Mouse (Mus musculus): ENCODE results near the gene Gp9. TPM values are rescaled to one million over a fixed set of nuclear protein-coding genes. Genes with fewer than 3 reads are reported as not detected.
A peak's percentile ranks its signal among the peaks of the same experiment; 100 is the strongest.
"Not testable (repeated sequence)": the region's sequence is repeated elsewhere in the genome, so short reads cannot be mapped to it uniquely, and the experiment has no call there.

Gene Gp9
- polyA plus RNA-seq, 1 experiment from 2014 or later, result 4.3 TPM

DNA sequence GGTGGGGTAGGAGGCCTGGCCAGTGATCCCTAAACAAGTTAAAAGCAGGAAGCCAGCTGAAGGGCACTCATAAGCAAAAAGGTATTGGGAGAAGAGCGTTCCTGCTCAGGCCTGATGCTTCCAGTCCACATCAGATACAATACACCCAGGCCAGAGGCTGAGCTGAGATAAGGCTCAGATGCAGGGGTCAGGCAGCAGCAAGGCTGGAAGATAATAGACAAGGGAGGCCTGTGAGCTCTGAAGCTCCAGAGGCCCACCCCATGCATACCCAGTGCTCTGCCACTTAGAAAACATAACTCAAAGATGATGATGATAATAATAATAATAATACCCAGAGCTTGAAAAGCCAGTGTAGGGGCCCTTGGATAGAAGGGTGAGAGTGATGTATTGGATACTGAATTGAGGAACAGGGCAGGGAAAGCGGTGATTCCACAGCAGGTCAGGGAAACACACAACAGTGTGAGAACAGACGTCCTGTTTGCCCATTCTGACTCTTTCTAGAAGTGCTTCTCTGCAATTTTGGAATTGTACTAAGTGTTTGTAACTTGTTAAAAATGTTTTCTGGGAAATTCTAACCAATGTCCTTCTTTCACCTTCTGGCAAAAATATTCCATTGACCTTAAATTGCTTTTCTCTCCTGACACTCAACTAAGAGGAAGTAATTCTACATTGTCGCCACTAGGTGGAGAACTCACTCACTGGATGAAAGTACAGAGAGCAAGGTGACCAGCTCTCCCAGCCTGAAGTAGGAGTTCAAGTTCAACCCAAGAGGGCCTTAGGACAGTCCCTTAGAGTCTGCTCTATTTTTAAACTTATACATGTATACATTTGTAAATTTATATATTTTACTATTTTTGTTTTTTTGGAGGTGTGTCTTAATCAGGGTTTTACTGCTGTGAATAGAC, 14.2 kb upstream of the Gp9 start:
- Histone ChIP-seq H3K27me3 (ENCODE audit: insufficient read depth, low read length) (no peaks in the 10 kb centered on the region), H3K4me2 (no peak overlapping the region), H3K4me3 (ENCODE audit: low read depth, low read length) (no peak overlapping the region), H3K36me3 (ENCODE audit: insufficient read depth) (no peaks in the 10 kb centered on the region), H3K9me3 (ENCODE audit: low read depth, low read length) (no peaks in the 10 kb centered on the region), H3K27ac (ENCODE audit: low read depth) (no peak overlapping the region), H3K4me1 (ENCODE audit: insufficient read depth) (no peaks in the 10 kb centered on the region), H3K9ac (no peak overlapping the region)
- WGBS, result 62% methylated on average over 4 of the region's 4 CpGs
- DNase-seq, result peak; percentile 68
- no peak; the same call in 1 of the 2 replicates for ATAC-seq (ENCODE audit: insufficient read depth)
- peak; percentile 71 for TF ChIP-seq CTCF (IDR thresholded peaks at IDR 0.05; ENCODE audit: low read depth)

GRCm38 (mm10) chr6:87764296-87764695, 13.6 kb upstream of the Gp9 start:
- H3K27ac ChIP-seq (ENCODE audit: low read depth); H3K4me3 ChIP-seq (ENCODE audit: low read depth, low read length); H3K4me2 ChIP-seq; H3K36me3 ChIP-seq (ENCODE audit: insufficient read depth); DNase-seq; H3K4me1 ChIP-seq (ENCODE audit: insufficient read depth); H3K9me3 ChIP-seq (ENCODE audit: low read depth, low read length); H3K27me3 ChIP-seq (ENCODE audit: insufficient read depth, low read length); ATAC-seq (ENCODE audit: insufficient read depth); H3K9ac ChIP-seq: not testable (repeated sequence)
- 89% methylated on average over 2 of the region's 2 CpGs for WGBS

- H3K4me2 ChIP-seq, result no peak overlapping the region
- TF ChIP-seq CTCF (IDR thresholded peaks at IDR 0.05; ENCODE audit: low read depth), result peak; percentile 63
- no peak overlapping the region for H3K9ac ChIP-seq
- ATAC-seq (ENCODE audit: insufficient read depth), result no peak; the same call in 1 of the 2 replicates
- H3K27me3 ChIP-seq (ENCODE audit: insufficient read depth, low read length), result no peaks in the 10 kb centered on the region
- H3K4me3 ChIP-seq (ENCODE audit: low read depth, low read length), result no peak overlapping the region
- H3K9me3 ChIP-seq (ENCODE audit: low read depth, low read length), result no peaks in the 10 kb centered on the region
- WGBS, result 52% methylated on average over 8 of the region's 8 CpGs
- peak; percentile 71 for DNase-seq
- H3K27ac ChIP-seq (ENCODE audit: low read depth), result no peak overlapping the region
- H3K4me1 ChIP-seq (ENCODE audit: insufficient read depth), result no peaks in the 10 kb centered on the region
- H3K36me3 ChIP-seq (ENCODE audit: insufficient read depth), result no peaks in the 10 kb centered on the region
These were observed 7.2 kb upstream of the Gp9 start for GRCm38 (mm10) chr6:87770626-87771025.

- Histone ChIP-seq H3K36me3 (ENCODE audit: insufficient read depth) (no peaks in the 10 kb centered on the region), H3K4me2 (no peak overlapping the region), H3K4me3 (ENCODE audit: low read depth, low read length) (no peak overlapping the region), H3K9me3 (ENCODE audit: low read depth, low read length) (no peaks in the 10 kb centered on the region), H3K9ac (no peak overlapping the region), H3K27me3 (ENCODE audit: insufficient read depth, low read length) (no peaks in the 10 kb centered on the region), H3K4me1 (ENCODE audit: insufficient read depth) (no peaks in the 10 kb centered on the region), H3K27ac (ENCODE audit: low read depth) (no peak overlapping the region)
- 34% methylated on average over 1 of the region's 1 CpGs for WGBS
- no peak for DNase-seq
- no peak for TF ChIP-seq CTCF (IDR thresholded peaks at IDR 0.05; ENCODE audit: low read depth)
- ATAC-seq (ENCODE audit: insufficient read depth), result no peak
These were observed 3.4 kb upstream of the Gp9 start for GRCm38 (mm10) chr6:87774466-87774865.

GRCm38 (mm10) chr6:87774909-87775308, 3.0 kb upstream of the Gp9 start:
- H3K4me3 ChIP-seq (ENCODE audit: low read depth, low read length), result no peak overlapping the region
- H3K9me3 ChIP-seq (ENCODE audit: low read depth, low read length), result no peaks in the 10 kb centered on the region
- no peaks in the 10 kb centered on the region for H3K27me3 ChIP-seq (ENCODE audit: insufficient read depth, low read length)
- TF ChIP-seq CTCF (IDR thresholded peaks at IDR 0.05; ENCODE audit: low read depth), result no peak
- ATAC-seq (ENCODE audit: insufficient read depth) (no peak), DNase-seq (no peak)
- WGBS, result 75% methylated on average over 9 of the region's 9 CpGs
- no peaks in the 10 kb centered on the region for H3K4me1 ChIP-seq (ENCODE audit: insufficient read depth)
- H3K9ac ChIP-seq, result no peak overlapping the region
- no peak overlapping the region for H3K27ac ChIP-seq (ENCODE audit: low read depth)
- no peak overlapping the region for H3K4me2 ChIP-seq
- no peaks in the 10 kb centered on the region for H3K36me3 ChIP-seq (ENCODE audit: insufficient read depth)

GRCm38 (mm10) chr6:87775588-87776245, 2.2 kb upstream of the Gp9 start:
- H3K4me2 ChIP-seq, result no peak overlapping the region; the same call in 1 of the 2 replicates
- H3K9ac ChIP-seq, result no peak overlapping the region
- no peaks in the 10 kb centered on the region for H3K4me1 ChIP-seq (ENCODE audit: insufficient read depth)
- DNase-seq (no peak), ATAC-seq (ENCODE audit: insufficient read depth) (no peak)
- H3K27ac ChIP-seq (ENCODE audit: low read depth), result no peak overlapping the region
- 55% methylated on average over 3 of the region's 3 CpGs for WGBS
- no peak overlapping the region for H3K4me3 ChIP-seq (ENCODE audit: low read depth, low read length)
- TF ChIP-seq CTCF (IDR thresholded peaks at IDR 0.05; ENCODE audit: low read depth), result no peak
- no peaks in the 10 kb centered on the region for H3K36me3 ChIP-seq (ENCODE audit: insufficient read depth)
- H3K9me3 ChIP-seq (ENCODE audit: low read depth, low read length), result no peaks in the 10 kb centered on the region
- H3K27me3 ChIP-seq (ENCODE audit: insufficient read depth, low read length), result no peaks in the 10 kb centered on the region

DNA sequence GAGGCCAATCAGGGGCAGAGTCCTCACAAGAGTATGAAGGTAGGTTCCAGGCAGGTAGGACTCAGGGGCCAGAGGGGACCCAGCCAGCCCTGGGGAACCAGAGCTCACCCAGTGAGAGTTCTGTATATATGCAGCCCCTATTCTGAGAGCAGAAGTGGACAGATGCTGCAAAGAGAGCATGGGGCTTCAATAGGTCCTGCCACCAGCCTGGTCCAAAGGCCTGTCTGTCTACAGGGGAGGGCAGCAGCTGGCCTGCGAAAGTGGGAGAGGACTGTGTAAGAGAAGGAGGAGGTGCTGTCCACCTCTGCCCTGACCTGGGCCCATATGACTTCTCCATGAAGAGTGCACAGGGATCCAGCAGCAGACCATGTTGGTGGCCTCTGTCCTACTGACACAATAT, 1.2 kb upstream of the Gp9 start:
- Histone ChIP-seq H3K36me3 (ENCODE audit: insufficient read depth) (no peaks in the 10 kb centered on the region), H3K27ac (ENCODE audit: low read depth) (no peak overlapping the region), H3K4me3 (ENCODE audit: low read depth, low read length) (no peak overlapping the region), H3K4me2 (no peak overlapping the region), H3K4me1 (ENCODE audit: insufficient read depth) (no peaks in the 10 kb centered on the region), H3K9me3 (ENCODE audit: low read depth, low read length) (no peaks in the 10 kb centered on the region), H3K27me3 (ENCODE audit: insufficient read depth, low read length) (no peaks in the 10 kb centered on the region), H3K9ac (no peak overlapping the region; the same call in 1 of the 2 replicates)
- no peak for TF ChIP-seq CTCF (IDR thresholded peaks at IDR 0.05; ENCODE audit: low read depth)
- no peak for DNase-seq
- no peak for ATAC-seq (ENCODE audit: insufficient read depth)
- WGBS, result 85% methylated on average over 1 of the region's 1 CpGs
